Mouse (Mus musculus) ovary, postnatal 36 days (tissue): Measurements from ENCODE around the gene Slfn4.
A peak's percentile ranks its signal among the peaks of the same experiment; 100 is the strongest.
"Not testable (repeated sequence)": the region's sequence is repeated elsewhere in the genome, so short reads cannot be mapped to it uniquely, and the experiment has no call there.

Source experiments
- DNase-seq: peaks from one replicate; pipeline ENCODE4 v3.0.0; 2022; ENCODE audit warnings: low spot score, mixed read lengths

The Slfn4 gene

GRCm38 (mm10) chr11:83174948-83175539 lies at the start of gene Slfn4:
TSS of gene Slfn4 (plus strand) at chr11:83175186.
- DNase-seq, result no peak

- DNase-seq, result not testable (repeated sequence)
Observed at GRCm38 (mm10) chr11:83125633-83126032, 49.4 kb upstream of the Slfn4 start.

- not testable (repeated sequence) for DNase-seq
Observed at GRCm38 (mm10) chr11:83137253-83137652, 37.7 kb upstream of the Slfn4 start.

- not testable (repeated sequence) for DNase-seq
Observed at GRCm38 (mm10) chr11:83148939-83149338, 26.0 kb upstream of the Slfn4 start.

- peak; percentile 9 for DNase-seq
Observed at GRCm38 (mm10) chr11:83191134-83191893, 16.3 kb downstream of the Slfn4 start, which contains the start of gene Slfn3. TSS of gene Slfn3 (plus strand) at chr11:83191330.

- DNase-seq, result no peak
Observed at GRCm38 (mm10) chr11:83192001-83192400, 17.0 kb downstream of the Slfn4 start.

GRCm38 (mm10) chr11:83205002-83205401 lies 30.0 kb downstream of the Slfn4 start:
- no peak for DNase-seq

- no peak for DNase-seq
Observed at GRCm38 (mm10) chr11:83216119-83216518, 41.1 kb downstream of the Slfn4 start.

- DNase-seq, result no peak
Observed at GRCm38 (mm10) chr11:83221328-83221877, 46.4 kb downstream of the Slfn4 start.

GRCm38 (mm10) chr11:83223367-83223766 lies 48.4 kb downstream of the Slfn4 start:
- no peak for DNase-seq

- DNase-seq, result not testable (repeated sequence)
Observed at GRCm38 (mm10) chr11:83223793-83224192, 48.8 kb downstream of the Slfn4 start.

GRCm38 (mm10) chr11:83224217-83224616 lies 49.2 kb downstream of the Slfn4 start:
- DNase-seq, result no peak

GRCm38 (mm10) chr11:83224750-83225149 lies 49.8 kb downstream of the Slfn4 start:
- DNase-seq, result no peak

- no peak for DNase-seq
Observed at GRCm38 (mm10) chr11:83225371-83225960, 50.5 kb downstream of the Slfn4 start.

- DNase-seq, result no peak
Observed at GRCm38 (mm10) chr11:83227926-83228723, 53.1 kb downstream of the Slfn4 start.

GRCm38 (mm10) chr11:83230966-83231365 lies 56.0 kb downstream of the Slfn4 start:
- DNase-seq, result no peak

GRCm38 (mm10) chr11:83233621-83234020 lies 58.6 kb downstream of the Slfn4 start:
- not testable (repeated sequence) for DNase-seq

- not testable (repeated sequence) for DNase-seq
Observed at GRCm38 (mm10) chr11:83237390-83237789, 62.4 kb downstream of the Slfn4 start.

GRCm38 (mm10) chr11:83238389-83238788 lies 63.4 kb downstream of the Slfn4 start:
- DNase-seq, result no peak

- no peak for DNase-seq
Observed at GRCm38 (mm10) chr11:83239811-83240210, 64.8 kb downstream of the Slfn4 start.
